Mouse (Mus musculus) left cerebral cortex, postnatal 25 days (tissue): ENCODE results near the gene Ubr4. TPM values are rescaled to one million over a fixed set of nuclear protein-coding genes. Genes with fewer than 3 reads are reported as not detected.
A peak's percentile ranks its signal among the peaks of the same experiment; 100 is the strongest.
"Not testable (repeated sequence)": the region's sequence is repeated elsewhere in the genome, so short reads cannot be mapped to it uniquely, and the experiment has no call there.

ENCODE experiments used
- DNase-seq, 2 experiments: peaks; one replicate each; pipeline ENCODE4 v3.0.0; 2022; ENCODE audit warnings: low spot score in 2 of 2, mixed read lengths in 1 of 2
- intact Hi-C: fragments of 180-260 bp; cut with DNase I; formaldehyde crosslinking; loops from one replicate; pipeline ENCODE4 v1.15.1; 2025
- total RNA-seq, 2 experiments: library from RNA; stranded (reverse); gene quantifications; 2 replicates each; pipeline ENCODE4 v1.2.3; 2021

Ubr4 gene
- total RNA-seq, 2 experiments from 2014 or later, result 172 to 174 TPM

DNA sequence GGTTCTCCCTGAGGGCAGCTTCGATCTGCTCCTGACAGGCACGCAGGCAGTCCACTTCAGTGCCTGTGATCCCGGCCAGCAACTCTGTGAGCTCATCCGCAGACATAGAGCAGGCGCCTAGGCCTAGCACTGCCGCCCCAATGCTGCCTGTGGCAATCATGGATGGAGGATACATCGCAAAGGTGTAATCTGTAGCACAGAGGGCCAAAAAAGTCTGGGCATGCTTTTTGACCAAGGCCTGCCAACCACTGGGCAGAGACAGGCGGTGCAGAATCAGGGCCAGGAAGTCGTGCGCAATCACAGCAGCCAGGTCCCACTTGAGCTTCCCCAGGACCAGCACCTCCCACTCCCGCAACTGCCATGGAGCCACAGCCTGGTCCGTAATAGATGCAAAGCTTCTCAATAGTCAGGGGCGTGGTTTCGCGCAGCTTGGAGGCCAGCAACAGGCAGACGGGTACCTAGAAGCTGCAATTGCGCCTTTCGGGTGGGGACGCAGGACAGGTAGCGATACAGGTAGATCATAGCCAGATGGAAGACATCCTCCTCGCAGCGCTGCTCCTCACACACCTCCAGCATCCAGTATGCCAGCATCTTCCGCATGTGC is 6.9 kb upstream of the Ubr4 start:
- intact Hi-C loops, result no loop called here
- no peak for DNase-seq

- intact Hi-C loops, result loop anchor here (1.0 kb wide), 2 partner anchors 27 to 43 kb away; partner anchors contain the start of genes Akr7a5 and Pqlc2
- no peak for DNase-seq
Observed at GRCm38 (mm10) chr4:139352832-139353231, 423 bp downstream of the Ubr4 start.

DNA sequence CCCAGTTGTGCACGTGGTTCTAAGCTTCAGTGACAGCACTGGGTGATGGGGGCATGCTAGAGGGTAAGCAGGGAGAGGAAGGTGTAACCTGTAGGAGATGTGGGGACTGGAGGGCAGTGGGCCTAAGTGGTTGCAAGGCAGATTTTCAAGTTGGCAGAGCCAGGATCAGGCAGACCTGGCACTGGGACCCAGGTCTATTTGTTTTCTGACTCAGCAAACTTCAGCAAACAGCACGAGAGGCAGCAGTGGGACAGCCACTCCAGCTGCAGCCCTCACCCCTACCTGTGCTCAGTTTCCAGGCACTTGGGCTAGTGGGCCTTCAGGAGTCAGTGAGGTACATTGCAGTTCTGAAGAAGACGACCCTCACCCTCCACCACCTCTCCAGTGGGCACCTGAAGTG is 4.8 kb downstream of the Ubr4 start:
- DNase-seq, result no peak
- intact Hi-C loops, result no loop called here

- DNase-seq, result no peak
- intact Hi-C loops, result no loop called here
Observed at GRCm38 (mm10) chr4:139360761-139361548, 8.5 kb downstream of the Ubr4 start.

- no peak for DNase-seq
- intact Hi-C loops, result no loop called here
Observed at GRCm38 (mm10) chr4:139367336-139367735, 14.9 kb downstream of the Ubr4 start.

- DNase-seq, result no peak
- intact Hi-C loops, result no loop called here
Observed at GRCm38 (mm10) chr4:139368038-139368437, 15.6 kb downstream of the Ubr4 start.

DNA sequence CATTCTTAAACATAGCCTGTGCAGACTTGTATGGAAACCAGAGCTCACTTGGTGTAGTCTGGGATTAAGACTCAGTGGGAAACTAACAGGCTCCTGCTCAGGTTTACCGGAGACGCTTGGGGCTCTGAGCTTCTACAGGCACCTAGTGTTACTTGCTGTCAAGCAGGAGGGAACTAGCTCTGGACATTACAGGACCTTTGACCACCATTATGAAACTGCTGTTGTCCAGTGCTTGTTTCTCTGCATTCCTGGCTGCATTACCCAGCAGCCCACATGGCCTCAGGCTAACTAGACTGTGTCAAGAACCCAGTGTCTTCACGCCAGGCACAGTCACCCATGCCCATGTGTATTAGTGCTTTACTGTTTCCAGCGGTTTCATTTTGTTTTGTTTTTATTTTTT is 20.7 kb downstream of the Ubr4 start:
- intact Hi-C loops, result no loop called here
- no peak for DNase-seq

GRCm38 (mm10) chr4:139373531-139373930 is 21.1 kb downstream of the Ubr4 start:
- intact Hi-C loops, result no loop called here
- DNase-seq, result no peak

DNA sequence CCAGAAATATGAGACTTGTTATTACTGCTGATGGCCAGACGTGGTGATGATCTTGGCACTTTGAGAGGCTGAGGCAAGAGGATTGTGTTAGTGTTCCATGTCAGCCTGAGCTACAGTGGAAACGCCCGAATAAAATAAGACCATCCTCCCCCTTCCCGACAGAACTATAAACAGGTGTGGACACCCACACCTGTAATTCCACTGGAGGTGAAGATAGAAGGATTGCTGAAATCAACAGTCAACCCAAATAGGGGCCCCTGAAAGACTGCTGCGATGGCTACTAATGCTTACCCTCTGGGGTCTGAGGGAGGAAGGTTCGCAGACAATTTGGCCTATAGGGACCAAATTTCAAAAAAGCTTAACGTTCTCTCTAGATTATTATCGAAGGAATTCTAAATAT is 27.3 kb downstream of the Ubr4 start:
- intact Hi-C loops, result loop anchor here (1.0 kb wide), 1 partner anchor 27 kb away; the partner anchor contains the start of genes Emc1, Mrto4 and Ubr4
- no peak for DNase-seq

DNA sequence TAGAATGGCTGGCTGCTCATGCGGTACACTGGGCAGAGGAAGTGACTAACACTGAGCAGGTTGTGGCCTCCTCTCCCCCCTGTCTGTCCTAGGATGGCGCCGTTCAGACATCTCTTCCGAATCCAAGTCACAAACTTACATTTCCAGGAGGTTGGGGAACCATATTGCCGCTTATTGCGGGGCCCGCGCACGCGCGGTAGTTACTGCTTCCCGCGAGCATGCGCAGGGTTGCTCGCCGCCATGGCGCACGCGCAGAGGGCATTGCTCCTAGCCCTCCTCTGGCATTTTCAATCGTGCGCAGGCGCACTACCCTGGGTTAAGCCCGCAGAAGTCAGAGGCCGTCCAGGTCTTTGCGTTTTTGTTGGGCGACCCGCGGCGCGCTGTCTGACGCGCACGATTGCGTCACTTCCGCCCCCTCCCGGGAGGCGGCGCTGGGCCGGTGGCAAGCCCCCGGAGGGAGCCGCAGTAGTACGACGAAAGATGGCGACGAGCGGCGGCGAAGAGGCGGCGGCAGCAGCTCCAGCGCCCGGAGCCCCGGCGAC is 27.9 kb downstream of the Ubr4 start:
- intact Hi-C loops, result loop anchor here (1.0 kb wide), 1 partner anchor 28 kb away; the partner anchor contains the start of genes Emc1, Mrto4 and Ubr4
- DNase-seq, result peak; percentile 100

DNA sequence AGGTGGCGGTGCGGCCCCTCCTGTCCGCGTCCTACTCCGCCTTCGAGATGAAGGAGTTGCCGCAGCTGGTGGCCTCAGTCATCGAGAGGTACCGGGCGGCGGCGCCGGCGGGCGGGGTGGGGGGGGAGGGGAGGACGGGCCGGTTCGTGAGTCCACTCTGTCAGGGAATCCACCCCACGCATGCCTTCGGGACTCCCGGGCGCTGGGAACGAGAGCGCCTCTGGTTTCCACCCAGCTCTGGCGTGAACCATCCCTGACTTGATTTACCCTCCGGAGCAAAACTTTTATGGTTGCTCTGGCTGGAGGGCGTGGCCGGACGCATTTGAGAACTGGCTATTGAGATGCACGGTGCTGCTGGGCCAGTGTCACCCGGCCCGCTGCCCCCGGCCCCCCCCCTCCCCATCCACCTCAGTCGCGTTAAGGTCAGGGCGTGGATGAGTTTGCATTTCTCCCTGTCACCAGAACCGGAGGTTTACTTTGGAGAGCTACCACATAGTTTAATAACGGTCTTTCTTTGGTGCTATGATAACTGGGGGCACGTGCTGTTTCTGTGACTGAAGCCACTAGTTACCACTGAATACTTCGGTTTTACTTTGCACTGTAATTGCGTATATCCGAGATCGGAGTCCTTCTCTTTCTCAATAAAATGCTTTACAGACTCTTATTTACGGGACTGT is 28.5 kb downstream of the Ubr4 start:
- intact Hi-C loops, result loop anchor here (1.0 kb wide), 1 partner anchor 29 kb away; the partner anchor contains the start of genes Emc1, Mrto4 and Ubr4
- DNase-seq, result no peak

DNA sequence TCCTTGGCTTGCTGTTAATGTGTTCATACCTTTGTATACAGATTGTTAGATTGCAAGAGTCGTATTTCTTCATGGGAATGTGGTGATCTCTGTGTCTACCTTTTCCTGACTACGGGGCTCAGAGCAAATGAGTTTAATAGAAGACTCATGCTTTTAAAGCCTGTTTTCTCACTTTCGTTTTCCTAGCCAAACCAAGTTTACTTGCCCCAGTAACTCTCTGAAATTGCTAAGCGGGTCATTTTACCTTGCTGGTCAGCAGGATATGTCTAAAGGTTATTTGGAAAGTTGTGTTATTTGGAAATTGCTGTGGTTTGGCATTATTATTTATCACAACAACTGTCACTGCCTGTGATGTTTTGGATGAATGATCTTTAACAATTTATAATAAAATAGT is 29.0 kb downstream of the Ubr4 start:
- intact Hi-C loops, result no loop called here
- DNase-seq, result no peak

DNA sequence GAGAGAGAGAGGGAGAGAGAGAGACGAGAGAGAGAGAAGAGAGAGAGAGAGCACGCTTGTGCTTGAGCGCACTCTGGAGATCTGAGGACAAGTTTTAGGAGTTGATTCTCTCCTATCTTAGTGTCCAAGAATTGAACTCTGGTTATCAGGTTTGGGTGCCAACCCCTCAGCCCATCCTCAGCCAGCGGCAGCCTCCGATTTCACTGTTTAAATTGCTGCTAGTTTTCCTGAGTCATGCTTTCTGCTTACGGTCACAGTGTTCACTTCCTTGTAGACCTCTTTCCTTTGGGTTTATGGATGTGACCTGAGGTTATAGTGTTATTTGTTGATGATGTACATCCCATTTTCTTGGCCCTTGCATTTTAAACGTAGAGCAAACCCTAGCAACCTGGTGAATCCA is 29.8 kb downstream of the Ubr4 start:
- intact Hi-C loops, result no loop called here
- no peak for DNase-seq

DNA sequence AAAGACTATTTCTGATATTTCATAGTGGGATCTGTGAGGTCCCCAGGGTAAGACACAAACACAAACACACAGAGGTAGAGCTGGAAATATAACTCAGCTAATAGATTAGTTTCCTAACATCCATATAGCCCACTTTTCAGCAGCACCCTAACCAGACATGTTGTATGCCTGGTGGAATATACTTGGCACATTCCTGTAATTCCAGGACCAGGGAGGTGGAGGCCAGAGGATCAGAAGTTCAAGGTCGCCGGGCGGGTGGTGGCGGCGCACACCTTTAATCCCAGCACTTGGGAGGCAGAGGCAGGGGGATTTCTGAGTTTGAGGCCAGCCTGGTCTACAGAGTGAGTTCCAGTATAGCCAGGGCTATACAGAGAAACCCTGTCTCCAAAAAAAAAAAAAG is 33.4 kb downstream of the Ubr4 start:
- DNase-seq, intact Hi-C loops: not testable (repeated sequence)

GRCm38 (mm10) chr4:139386869-139387319 is 34.5 kb downstream of the Ubr4 start:
- intact Hi-C loops, result no loop called here
- DNase-seq, result no peak

GRCm38 (mm10) chr4:139389557-139389956 is 37.1 kb downstream of the Ubr4 start:
- intact Hi-C loops, result no loop called here
- DNase-seq, result no peak

DNA sequence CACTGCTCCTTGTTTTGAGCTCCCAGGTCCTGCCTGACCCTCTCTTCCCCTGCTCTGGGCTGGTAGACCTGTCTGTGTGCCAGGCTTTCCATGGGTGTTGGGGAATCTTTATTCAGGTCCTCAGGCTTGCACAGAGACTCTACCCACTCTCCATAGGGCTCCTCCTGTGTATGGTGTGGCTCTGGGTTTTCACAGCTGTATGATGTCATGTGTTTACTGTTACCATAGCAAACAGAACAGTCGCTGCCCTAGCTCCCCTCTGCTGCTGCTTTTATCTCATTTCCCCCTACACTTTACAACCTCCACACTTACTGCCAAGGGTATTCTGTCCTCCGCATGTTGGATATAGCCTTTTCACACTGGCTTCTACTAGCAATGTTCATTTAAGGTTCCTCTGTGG is 43.0 kb downstream of the Ubr4 start:
- intact Hi-C loops, result no loop called here
- no peak for DNase-seq

GRCm38 (mm10) chr4:139400487-139400886 is 48.1 kb downstream of the Ubr4 start:
- intact Hi-C loops, result no loop called here
- no peak for DNase-seq

DNA sequence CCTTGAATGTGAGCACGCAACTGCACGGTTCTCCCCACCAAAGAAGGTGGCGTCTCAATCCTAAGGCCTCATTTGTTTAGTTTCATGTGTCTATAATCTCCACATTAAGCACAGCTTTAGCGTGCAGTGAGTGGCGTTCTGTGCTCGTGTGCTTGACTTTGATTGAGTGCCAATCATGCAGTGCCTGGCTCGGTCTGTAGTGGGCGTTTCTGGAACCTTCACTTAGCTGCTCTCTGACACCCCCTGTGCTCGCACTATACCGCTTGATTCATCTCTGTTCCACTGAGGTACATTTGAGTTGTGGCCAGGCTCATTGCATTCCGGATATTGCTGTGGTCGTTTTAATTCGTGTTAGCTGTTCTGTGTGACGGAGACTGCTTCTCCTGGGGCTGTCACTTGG is 50.8 kb downstream of the Ubr4 start:
- intact Hi-C loops, result no loop called here
- DNase-seq, result no peak

- no peak for DNase-seq
Observed at GRCm38 (mm10) chr4:139411351-139411750, 58.9 kb downstream of the Ubr4 start.

More at GRCm38 (mm10) chr4:139411351-139411750, 58.9 kb downstream of the Ubr4 start:
- intact Hi-C loops, result no loop called here
